Mouse (Mus musculus) E14TG2a.4 (cell line): Measurements from ENCODE around the gene Icmt.

Experiments used
- CTCF ChIP-seq: conservative IDR thresholded peaks from 2 replicates; pipeline ENCODE4 v1.5.1; 2014; ENCODE audit warnings: low read length
- POU5F1 ChIP-seq: IDR thresholded peaks from 2 replicates; pipeline ENCODE4 v1.6.1; 2014; ENCODE audit warnings: low read length, borderline replicate concordance

DNA sequence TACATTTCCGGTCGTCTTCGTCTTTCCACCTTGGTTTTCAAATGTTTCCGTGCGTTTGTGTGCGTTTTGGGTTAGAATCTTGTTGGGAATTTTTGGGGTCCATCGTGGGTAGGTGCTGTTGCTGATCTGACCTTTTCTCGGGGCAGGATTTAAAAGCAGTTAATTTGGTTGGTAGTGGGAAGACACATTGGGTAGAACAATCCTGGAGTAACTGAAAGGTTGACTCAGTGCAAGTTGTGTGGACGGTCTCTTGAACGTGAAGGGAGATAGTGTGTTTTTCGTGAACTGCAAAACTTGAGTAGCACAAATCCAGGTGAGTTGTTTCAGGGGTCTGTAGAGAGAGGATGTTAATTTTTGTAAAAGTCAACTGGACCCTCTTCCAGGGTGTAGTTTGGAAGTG is 29.5 kb downstream of the Icmt start:
- TF ChIP-seq CTCF: no peak
- TF ChIP-seq POU5F1: no peak
